Mouse (Mus musculus) bone marrow macrophage, adult 2 months (primary cell): ENCODE data around the gene Akirin1.

ENCODE experiments used
- CTCF ChIP-seq: IDR thresholded peaks from 2 replicates; pipeline ENCODE4 v1.5.1; 2012; ENCODE audit warnings: low read depth, mild to moderate bottlenecking, low read length, moderate library complexity
- POLR2A ChIP-seq: IDR thresholded peaks from 2 replicates; pipeline ENCODE4 v1.6.1; 2012; ENCODE audit warnings: mild to moderate bottlenecking, low read depth, low read length, borderline replicate concordance

DNA sequence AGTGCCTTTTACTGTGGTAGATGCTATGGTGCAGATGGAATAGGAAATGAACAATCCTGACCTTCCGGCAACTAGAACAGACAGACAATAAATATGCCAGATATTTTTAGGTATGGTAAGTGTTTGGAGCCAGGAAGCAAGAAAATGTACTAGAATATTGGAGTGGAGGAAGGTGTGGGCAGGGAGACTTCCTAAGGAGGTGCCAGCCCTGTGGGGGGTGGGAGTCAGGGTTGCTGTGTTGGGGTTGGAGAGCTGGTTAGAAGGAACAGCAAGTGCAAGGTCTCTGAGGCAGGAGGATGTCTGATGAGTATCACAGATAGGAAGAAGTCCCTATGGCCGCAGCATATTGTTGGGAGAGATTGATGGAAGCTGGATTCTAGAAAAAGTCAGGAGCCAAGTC lies 42.5 kb upstream of the Akirin1 start:
- TF ChIP-seq CTCF (no peak), POLR2A (no peak)
